Mouse (Mus musculus) lung, adult 2 months (tissue): ENCODE measurements at regions not wholly inside any gene's neighbourhood (a gene's known extent, or its start where the extent isn't known, plus 50 kb on each side); places are given as distances from the start of the nearest gene placed in this dataset.
A peak's percentile ranks its signal among the peaks of the same experiment; 100 is the strongest.

Experiments used
- DNase-seq: peaks from one replicate; pipeline ENCODE4 v3.0.0; 2022
- H3K4me1 ChIP-seq: fragments of 200-500 bp; 2 replicates; pipeline ENCODE4 v1.6.1; 2011; ENCODE audit warnings: low read length; ENCODE audit not compliant: control insufficient read depth, insufficient read depth
- H3K4me3 ChIP-seq: fragments of 200-500 bp; replicated peaks from 2 replicates; pipeline ENCODE3; 2011; ENCODE audit warnings: low read depth, mild to moderate bottlenecking, control low read depth, low read length; ENCODE audit errors: extremely low read depth
- CTCF ChIP-seq: fragments of 200-500 bp; IDR thresholded peaks from 2 replicates; pipeline ENCODE4 v1.5.1; 2011; ENCODE audit warnings: mild to moderate bottlenecking, low read length, control low read depth; ENCODE audit not compliant: insufficient read depth
- POLR2A ChIP-seq: fragments of 200-500 bp; IDR thresholded peaks from 2 replicates; pipeline ENCODE4 v1.6.1; 2011; ENCODE audit warnings: low read depth, mild to moderate bottlenecking, control low read depth, low read length, borderline replicate concordance; ENCODE audit errors: extremely low read depth
- WGBS: fragments of 180-500 bp; shearing (Covaris S2); methylation state at CpG from one replicate; pipeline ENCODE4 v1.1.7; 2018; 5-methylcytosine and 5-hydroxymethylcytosine counted together

DNA sequence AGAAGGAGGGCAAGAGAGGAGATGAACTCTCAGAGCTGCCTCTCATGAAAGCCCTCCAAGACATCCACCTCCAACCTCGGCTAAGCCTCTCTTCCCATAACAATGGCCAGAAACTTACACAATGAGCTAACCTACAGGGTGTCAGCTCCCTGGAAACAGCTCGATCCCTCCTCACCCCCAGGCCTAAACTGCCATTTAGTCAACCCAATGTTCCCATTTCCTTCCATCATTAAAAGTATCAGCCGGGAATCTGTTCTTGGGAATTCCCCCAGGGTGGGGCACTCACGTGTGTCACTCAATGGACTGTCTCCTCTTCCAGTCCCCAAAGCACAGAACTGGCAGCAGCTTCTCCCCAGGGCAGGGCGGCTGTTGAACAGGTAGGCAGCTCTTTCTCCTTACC lies 236.3 kb downstream of the Rab11fip2 start:
- WGBS = 62% methylated on average over 5 of the region's 5 CpGs
- Histone ChIP-seq H3K4me3 (no peak overlapping the region), H3K4me1 (no peaks in the 10 kb centered on the region)
- TF ChIP-seq CTCF (no peak), POLR2A (no peak)
- no peak for DNase-seq

DNA sequence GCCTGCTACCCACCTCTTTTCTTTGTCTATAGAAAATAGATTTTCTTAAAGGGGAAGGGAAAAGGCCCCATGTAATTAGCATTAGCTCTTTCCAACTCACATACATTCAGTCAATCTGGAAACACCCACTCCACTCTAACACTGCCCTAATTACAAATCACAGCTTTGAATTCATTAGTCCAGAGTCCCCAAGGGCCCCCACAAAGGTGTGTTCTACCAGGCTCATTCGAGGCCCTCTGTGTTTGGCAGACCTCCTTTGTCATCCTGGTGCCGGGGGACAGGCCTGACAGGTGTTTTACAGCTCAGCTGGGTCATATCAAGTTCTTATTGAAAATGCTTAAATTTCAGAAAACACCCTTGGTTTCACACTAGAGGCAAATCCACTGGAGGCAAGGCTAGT lies 234.3 kb downstream of the Rab11fip2 start:
- no peak for TF ChIP-seq CTCF
- no peak for TF ChIP-seq POLR2A
- no peaks in the 10 kb centered on the region for H3K4me1 ChIP-seq
- no peak overlapping the region for H3K4me3 ChIP-seq
- WGBS = 50% methylated on average over 2 of the region's 2 CpGs
- DNase-seq = no peak

DNA sequence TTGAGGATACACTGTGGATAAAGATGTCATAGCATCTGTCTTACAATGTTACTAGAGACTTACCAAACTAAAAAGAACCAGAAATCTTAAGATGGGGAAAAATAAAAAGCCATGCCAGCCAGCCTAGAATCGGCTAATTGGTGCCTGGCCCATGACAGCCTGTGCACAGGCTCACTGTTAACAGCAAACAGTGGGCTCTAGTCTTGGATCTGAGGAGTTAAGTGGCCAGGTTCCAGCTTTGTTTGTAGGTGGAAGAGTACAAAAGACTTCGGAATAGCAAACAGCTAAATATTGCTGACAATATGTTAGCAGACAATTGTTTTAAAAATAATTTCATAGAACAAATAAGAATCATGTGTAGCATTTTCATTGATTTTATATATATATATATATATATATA lies 228.4 kb downstream of the Rab11fip2 start:
- 76% methylated on average over 2 of the region's 2 CpGs for WGBS
- Histone ChIP-seq H3K4me1 (no peaks in the 10 kb centered on the region), H3K4me3 (no peak overlapping the region)
- no peak for DNase-seq
- TF ChIP-seq CTCF = no peak
- TF ChIP-seq POLR2A = no peak

DNA sequence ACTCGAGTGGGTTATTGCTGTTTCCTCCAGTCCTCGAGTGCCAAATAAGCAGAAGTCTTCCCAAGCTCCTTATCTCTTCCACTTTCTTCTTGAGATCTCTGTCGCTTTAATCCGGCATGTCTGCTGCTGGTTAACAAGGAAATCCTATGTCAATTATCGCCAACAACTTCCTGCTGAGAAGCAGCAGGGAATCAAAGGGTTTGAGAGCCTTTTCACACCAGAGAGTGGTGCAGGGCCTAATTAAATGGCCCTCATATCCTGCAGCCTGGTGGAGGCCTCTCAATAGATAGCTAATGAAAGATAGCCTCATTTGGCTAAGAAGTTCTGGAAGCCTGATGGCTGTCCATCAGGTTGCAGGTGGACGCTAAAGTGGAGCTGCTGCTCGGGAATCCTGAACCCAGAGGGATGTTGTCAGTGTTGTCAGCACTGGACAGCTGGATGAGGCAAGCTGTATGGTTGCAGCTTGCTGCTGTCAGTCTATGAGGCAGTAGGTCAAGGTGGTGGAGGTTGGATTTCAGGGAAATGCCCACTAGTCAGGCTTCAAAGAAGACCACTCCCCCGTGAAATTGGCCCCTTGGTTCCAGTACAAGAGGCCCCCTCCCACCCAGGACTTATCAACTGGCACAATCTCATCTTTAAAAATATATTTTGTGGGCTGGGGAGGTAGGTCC lies 225.5 kb downstream of the Rab11fip2 start:
- TF ChIP-seq CTCF (no peak), POLR2A (no peak)
- H3K4me1 ChIP-seq = no peaks in the 10 kb centered on the region
- DNase-seq = no peak
- no peak overlapping the region for H3K4me3 ChIP-seq
- 14% methylated on average over 8 of the region's 8 CpGs for WGBS

DNA sequence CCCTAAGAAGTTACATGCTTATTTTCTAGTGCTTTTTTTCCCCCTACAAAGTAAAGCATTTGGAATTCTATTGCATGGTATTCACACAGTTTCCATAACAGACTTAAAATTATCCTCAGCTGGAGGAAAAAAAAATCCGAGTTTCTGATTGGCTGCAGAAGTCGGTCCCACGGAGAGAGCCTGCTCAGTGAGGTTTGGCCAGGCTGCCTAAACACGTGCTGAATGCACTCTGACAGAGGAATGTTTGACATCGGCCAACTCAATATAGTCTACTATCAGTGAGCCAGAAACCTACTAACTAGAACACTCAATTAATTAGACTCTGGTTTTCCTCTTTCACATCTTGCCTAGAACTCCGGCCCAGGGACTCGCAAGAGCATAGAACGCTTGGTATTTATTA lies 204.9 kb downstream of the Rab11fip2 start:
- DNase-seq = no peak
- Histone ChIP-seq H3K4me1 (no peaks in the 10 kb centered on the region), H3K4me3 (no peak overlapping the region)
- TF ChIP-seq POLR2A (no peak), CTCF (no peak)
- 56% methylated on average over 8 of the region's 8 CpGs for WGBS

DNA sequence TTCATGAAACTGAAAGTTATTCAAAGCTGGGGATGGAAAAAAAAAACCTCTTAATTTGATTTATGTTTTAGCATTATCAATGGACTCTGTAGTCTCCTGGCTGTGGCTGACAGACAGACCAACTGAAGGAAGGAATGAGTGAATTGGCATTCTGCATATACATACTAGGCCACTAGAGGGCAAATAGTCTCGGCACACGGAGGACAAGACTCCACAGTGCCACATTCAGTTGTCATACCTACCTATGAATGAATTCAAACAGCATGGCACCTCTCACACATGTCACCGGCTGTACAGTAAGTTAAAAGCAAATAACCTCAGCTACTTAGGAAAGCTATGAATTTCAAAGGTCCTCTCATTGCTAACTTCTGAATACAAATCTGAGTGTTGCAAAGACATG lies 200.5 kb downstream of the Rab11fip2 start:
- Histone ChIP-seq H3K4me3 (no peak overlapping the region), H3K4me1 (no peaks in the 10 kb centered on the region)
- TF ChIP-seq CTCF = peak; percentile 46
- no peak for TF ChIP-seq POLR2A
- WGBS = 19% methylated on average over 3 of the region's 3 CpGs
- peak; percentile 4 for DNase-seq

DNA sequence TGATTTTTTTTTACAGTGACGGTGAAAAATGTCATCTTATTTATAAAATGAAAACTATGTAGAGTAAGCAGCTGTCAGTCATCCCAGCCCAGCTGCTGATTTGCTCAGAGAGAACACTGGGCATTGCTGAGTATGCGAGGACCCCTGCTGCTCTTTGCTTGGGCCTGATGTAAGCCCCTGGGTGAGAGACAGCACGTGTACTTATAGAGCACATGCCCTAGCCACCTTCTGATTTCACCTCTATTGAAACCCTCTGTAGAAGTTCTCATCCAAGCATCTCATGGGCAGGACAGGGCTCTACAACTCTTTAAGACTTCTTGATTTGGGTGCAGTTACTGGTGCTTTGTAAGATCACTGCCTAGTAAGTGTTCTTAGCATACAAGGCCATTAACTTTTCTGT lies 182.2 kb downstream of the Rab11fip2 start:
- WGBS = 68% methylated on average over 3 of the region's 3 CpGs

DNA sequence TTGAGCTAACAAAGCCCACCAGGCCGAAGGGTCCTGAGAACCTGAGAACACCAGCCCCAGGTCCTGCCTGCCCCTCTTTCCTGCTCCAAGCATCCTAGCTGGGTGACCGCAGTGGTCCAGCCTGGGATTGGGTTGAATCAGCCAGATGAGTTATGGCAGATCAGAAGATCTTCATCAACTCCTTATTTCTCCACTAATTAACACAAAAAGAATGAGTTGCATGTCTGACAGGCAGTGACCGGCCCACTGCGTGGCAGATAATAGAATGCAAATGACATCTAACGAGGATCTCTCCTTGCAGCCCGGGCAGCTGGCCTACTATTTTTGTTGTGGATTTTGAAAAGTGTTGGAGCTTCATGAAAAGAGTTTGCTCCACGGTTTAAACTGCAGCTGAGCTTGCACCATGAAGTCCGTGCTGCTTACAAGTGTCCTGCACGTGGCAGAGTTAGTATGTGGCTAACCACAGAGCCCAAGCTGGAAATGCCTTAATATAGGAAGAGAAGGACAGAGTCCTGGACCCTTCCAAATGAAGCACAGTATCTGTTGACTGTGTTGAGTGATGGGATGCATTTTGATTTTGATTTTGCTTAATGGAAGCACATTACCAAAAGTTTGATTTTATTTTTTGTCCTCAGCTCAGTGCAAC lies 158.9 kb downstream of the Rab11fip2 start:
- 78% methylated on average over 9 of the region's 9 CpGs for WGBS
- no peak for TF ChIP-seq CTCF
- TF ChIP-seq POLR2A = no peak
- H3K4me1 ChIP-seq = no peaks in the 10 kb centered on the region
- H3K4me3 ChIP-seq = no peak overlapping the region
- no peak for DNase-seq

More for the DNA sequence above, 182.2 kb downstream of the Rab11fip2 start:
- no peak overlapping the region for H3K4me3 ChIP-seq
- H3K4me1 ChIP-seq = no peaks in the 10 kb centered on the region
- TF ChIP-seq POLR2A (no peak), CTCF (no peak)
- DNase-seq = no peak

DNA sequence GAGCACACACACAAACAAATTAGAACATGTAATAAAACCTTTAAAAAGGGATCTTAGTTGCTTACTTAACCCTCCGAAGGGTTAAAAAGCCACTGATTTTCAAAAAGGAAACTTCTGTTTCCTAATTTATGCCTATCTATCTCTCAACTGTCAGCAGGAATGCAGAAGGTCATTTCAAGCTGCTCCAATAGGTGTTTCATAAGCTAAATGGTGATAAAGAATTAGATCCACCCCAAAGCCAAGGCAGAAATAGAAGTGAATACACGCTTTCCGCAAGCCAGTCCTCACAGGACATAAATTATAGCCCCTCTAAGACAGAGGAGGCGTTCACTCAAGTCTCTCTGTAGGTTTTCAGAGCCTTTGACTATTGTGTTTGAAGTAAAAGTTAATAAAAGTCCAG lies 112.2 kb downstream of the Rab11fip2 start:
- no peak for DNase-seq
- no peaks in the 10 kb centered on the region for H3K4me1 ChIP-seq
- TF ChIP-seq POLR2A (no peak), CTCF (no peak)
- WGBS = 54% methylated on average over 4 of the region's 4 CpGs
- no peak overlapping the region for H3K4me3 ChIP-seq

DNA sequence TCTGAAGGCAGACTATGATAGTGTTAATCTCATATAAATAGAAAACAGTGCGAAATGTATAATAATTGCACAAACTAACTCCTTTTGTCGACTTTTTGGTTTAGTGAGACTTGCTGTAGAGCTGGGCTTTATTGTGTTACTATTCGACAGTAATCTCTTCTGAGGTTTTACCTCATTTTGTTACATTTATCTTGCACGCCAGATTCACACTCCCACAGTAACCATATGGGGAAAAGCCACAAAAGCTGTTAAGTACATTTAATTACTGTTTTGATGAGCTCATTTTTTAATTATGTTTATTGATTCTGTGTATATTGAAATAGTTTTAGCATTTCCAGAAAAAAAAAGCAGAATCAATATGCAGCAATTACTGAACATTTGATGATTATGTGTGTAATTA lies 106.3 kb downstream of the Rab11fip2 start:
- H3K4me1 ChIP-seq = no peaks in the 10 kb centered on the region; the same call in 1 of the 2 replicates
- no peak overlapping the region for H3K4me3 ChIP-seq
- DNase-seq = no peak
- TF ChIP-seq CTCF (no peak), POLR2A (no peak)
- 85% methylated on average over 4 of the region's 4 CpGs for WGBS

DNA sequence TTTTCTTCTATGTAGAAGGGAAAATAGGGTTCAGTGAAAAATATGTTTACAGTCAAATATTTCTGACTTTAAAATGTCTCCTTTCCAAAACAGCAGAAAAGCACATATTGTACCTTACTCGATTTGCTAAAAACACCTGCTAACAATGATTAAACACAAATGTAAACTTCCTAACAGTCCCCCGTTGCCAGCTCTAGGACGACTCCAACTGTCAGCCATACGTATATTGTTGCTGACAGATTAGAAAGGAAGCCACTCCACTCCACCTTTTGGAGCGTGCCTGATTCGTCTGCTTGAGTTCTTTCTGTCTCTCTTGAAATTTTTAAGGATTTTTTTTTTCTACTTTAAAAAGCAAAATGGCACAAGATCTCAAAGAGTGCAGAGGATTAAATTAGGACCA lies 105.8 kb downstream of the Rab11fip2 start:
- DNase-seq = no peak
- TF ChIP-seq POLR2A (no peak), CTCF (no peak)
- H3K4me1 ChIP-seq = no peaks in the 10 kb centered on the region; the same call in 1 of the 2 replicates
- 37% methylated on average over 6 of the region's 6 CpGs for WGBS
- no peak overlapping the region for H3K4me3 ChIP-seq
